Mouse (Mus musculus): Measurements from ENCODE around the gene Hs6st2.

DNA sequence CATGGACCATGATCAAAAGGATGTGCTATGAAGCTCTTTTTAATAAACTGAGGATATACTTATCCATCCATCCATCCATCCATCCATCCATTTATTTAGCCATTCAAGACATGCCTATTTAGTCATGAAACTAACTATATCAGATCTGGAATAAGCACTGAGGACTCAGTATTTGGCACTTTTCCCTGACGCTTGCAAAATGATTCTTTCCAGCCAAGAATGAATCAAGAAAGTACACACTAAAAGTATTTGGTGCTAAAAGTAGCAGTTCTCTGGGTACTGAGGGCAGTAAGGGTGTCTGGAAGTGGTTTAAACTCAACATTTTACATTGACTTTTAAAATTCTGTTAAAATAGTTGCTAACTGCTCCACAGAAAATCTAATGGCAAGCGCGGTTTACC lies 144.6 kb downstream of the Hs6st2 start:
- TF ChIP-seq POLR2A (IDR thresholded peaks at IDR 0.05; ENCODE audit: low read depth, low read length) (no peak), CTCF (conservative IDR thresholded peaks at IDR 0.05; ENCODE audit: insufficient read depth, insufficient read length, low read depth, low read length) (no peak)

Data from kidney, adult 2 months (tissue).